Mouse (Mus musculus) megakaryocyte, embryonic 14.5 days (primary cell): ENCODE measurements at regions not wholly inside any gene's neighbourhood (a gene's known extent, or its start where the extent isn't known, plus 50 kb on each side); places are given as distances from the start of the nearest gene placed in this dataset.

Experiments
- FLI1 ChIP-seq: IDR thresholded peaks from 2 replicates; pipeline ENCODE4 v1.6.1; 2012; ENCODE audit warnings: low read length, inconsistent platforms, mixed read lengths
- GATA1 ChIP-seq: IDR thresholded peaks from 3 replicates; pipeline ENCODE4 v1.6.1; 2012; ENCODE audit warnings: mixed read lengths, low read length, inconsistent platforms, borderline replicate concordance

DNA sequence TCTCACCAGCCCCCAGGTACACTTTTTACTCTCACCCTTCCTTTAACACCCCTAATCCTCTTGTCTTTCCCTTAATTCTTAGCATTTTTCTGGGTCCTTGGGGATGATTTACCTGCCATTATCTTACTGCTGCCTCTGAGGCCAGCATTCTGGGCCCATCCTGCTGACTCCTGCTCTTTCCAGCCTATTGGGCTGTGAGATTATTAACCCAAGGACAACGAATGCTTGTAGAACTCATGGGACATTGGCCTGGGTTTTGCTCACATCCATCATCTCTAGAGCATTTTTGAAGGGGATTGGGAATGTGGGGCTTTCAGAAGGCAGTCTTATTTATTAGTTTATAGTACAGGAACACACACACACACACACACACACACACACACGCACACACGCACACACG, 134.5 kb upstream of the Max start:
- TF ChIP-seq GATA1 (no peak), FLI1 (no peak)
